Mouse (Mus musculus) thymus, postnatal 10 days (tissue): ENCODE data around the gene Phldb1.
A peak's percentile ranks its signal among the peaks of the same experiment; 100 is the strongest.

Source experiments
- DNase-seq, 2 experiments: peaks; one replicate each; pipeline ENCODE4 v3.0.0; 2021; ENCODE audit warnings: low spot score in 2 of 2

Phldb1 gene

GRCm38 (mm10) chr9:44708925-44709324, 26.1 kb downstream of the Phldb1 start:
- no peak for DNase-seq

DNA sequence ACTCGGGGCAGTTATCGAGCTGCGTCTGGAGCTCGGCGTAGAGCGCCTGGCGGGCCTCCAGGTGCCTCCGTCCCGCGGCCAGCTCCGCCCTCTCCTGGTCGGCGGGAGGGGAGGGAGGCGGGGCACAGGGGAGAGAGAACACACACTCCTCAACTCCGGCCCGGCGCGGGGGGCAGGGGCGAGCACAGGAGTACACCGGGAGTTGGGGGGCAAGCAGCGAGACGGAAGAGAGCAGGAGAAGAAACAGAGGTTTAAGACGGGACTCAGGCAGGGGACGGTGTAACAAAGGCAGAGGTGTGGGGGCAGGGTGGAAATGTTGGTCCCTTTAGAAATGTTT, 26.6 kb downstream of the Phldb1 start:
- DNase-seq, result peak; percentile 46 to 63

GRCm38 (mm10) chr9:44707749-44708428, 27.1 kb downstream of the Phldb1 start:
- no peak for DNase-seq

DNA sequence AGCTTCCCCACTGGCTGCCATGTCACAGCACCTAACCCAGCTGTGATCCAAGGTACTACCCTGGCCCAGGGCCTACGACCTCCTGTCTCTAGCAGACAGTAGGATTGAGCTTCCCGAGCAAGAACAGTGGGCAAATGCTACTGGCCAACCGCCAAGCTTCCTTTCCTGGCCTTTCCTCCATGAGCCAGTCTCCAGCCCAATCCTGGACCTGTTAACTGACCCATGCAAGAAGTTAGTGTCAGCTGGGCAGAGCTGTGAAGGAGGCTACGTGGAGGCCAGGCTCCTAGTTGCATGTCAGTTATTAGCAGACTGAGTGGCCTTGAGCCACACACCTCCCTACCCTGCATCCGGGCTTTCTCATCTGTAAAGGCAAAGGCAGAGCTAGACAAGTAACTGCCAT, 35.3 kb downstream of the Phldb1 start:
- no peak for DNase-seq

DNA sequence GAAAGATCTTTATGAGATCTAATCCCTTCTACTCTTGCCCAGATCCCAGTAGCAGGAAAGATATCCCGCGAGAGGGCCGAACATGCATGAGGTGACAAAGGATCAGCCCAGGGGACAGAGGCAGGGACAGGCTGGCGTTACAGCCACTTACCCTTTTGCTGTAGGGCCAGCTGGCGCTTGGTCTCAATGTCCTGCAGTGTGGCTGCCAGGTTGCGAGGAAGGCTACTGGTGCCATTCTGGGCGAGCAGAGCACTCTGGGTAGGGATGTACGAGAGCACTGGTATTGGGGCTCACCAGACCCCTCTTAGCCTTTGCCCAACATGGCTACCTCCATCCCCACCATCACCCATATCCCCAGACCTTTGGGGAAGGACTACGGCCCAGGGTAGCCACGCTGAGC, 35.8 kb downstream of the Phldb1 start:
- no peak for DNase-seq

DNA sequence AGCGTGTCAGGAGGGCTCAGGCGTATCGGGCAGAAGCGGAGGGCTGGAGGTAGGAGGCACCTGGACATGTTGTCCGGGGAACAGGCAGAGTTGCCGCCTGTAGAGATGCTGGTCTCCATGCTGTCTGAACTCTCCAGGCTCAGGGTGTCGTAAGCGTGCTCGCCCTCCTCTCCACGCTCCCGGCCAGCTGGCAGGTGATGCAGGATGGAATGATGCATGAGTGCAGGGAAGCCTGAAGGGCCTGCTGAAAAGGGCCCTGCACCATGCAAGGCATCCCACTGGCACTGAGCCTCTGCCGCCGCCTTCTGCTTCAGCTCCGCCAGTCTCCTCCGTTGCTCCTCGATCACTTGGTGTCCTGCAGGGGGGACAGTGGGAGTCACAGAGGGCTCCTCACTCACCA, 37.1 kb downstream of the Phldb1 start:
- no peak for DNase-seq

DNA sequence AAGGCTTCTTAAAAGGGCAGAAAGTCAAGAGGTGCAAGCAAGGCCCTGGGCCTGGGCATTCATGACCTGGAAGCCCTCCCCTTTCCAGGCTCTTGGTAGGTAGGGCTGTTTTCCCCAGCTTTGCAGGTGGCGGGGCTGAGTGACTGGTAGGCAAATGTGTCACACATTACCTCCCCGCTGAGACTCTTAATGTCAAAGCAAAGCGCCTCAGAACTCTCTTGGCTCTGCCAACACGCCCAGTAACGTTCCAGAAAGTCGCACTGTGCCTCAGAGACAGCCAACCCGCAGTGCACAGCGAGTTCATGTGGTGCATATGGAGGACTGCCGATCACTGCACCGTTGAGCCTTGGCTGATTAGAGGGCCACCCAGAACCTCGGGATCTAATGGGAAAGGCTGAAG, 41.9 kb downstream of the Phldb1 start:
- DNase-seq, result no peak

DNA sequence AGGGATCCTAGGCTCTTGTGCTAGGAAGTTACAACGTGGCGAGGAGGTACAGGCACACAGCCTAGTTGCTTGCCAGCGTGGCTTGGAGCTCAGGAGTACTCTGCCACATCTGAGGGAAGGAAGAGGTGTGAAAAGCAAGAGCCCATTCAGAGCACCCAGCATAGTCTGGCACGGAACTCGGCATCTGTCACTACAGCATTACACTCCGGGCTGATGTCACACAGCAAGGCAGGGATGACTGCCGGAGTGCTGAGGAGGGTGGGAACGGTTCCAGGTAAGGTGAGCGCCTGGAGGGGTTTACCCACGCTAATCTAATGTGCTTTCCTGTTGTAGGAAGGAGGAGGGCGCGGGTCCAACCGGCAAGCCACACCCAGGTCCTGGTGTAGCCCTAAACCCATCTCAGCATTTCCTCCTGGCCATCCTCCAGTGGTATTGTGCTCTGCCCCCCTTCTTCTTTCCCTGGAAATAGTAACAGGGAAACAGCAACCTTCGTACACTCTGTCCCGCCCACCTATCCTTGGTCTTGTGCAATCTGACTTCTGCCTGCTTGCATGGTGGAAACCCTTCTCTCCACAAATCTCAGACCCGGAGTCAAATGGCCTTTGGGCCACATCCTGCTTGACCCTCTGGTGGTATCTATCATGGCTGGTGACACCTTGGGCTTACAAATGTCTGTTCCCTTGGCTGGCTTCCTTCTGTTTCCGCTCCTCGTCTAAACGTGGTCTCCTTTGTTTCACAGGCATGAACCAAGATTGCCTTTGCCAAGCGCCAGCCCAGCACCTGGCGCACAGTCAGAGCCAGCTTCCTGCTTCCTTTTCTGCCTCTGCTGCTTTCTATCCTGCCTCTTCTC, 43.1 kb downstream of the Phldb1 start:
- peak; percentile 22 to 47 for DNase-seq

DNA sequence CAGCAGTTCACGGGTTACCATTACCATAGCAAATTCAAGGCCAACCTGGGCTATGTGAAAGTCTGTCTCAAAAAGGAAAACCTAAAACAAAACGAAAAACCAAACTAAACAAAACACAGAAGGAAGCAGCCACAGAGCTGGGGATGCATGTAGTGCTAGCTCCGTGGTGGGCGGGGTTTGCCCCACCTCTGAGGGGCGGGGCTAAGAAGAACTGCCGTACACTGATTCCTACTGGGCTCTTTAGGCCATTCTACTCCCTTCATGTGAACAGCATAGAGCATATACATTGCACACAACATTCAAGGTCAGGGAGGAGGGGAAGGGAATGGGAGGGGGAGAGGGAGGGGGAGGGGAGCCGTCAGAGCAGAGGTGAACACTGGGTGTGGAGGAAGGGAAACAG, 44.4 kb downstream of the Phldb1 start:
- peak in 1 of 2 experiments; percentile 32 for DNase-seq

DNA sequence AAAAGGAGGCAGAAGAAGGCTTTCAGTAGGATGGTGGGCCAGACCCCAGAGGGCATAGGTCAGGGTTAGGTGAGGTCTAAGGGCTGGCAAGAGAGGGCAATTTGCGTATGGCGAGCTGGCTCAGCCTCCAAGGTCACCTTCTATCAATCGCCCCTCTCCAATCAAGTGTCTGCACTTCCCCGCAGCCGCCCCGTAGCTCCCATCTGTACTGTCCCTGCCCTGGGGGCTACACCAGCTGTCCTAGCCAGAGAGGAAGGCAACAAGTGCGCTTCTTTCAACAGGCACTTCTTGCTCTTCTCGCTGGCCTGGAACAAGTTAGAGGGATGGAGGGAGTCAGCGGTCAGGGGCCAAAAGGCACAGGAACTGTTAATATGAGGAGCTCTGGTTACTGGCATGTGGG, 47.0 kb downstream of the Phldb1 start:
- DNase-seq, result no peak

DNA sequence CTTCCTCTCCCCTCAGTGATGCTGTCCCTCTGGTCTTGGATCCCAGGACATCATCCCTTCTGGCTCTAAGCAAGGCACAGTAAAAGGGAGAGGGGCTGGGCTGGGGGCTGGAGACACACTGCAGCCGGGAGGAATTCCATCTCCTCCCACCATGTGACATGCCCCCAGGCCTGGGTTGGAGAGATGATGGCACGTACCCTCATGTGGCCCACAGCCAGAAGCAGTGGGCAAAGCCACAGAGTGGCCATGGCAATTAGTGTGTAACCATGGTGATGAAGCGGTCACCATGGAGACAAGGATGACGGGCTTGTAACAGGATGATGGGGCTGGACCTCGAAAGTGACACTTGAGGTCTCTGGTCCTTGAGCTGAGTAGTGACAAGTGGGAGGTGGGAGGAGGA, 48.4 kb downstream of the Phldb1 start:
- no peak for DNase-seq

DNA sequence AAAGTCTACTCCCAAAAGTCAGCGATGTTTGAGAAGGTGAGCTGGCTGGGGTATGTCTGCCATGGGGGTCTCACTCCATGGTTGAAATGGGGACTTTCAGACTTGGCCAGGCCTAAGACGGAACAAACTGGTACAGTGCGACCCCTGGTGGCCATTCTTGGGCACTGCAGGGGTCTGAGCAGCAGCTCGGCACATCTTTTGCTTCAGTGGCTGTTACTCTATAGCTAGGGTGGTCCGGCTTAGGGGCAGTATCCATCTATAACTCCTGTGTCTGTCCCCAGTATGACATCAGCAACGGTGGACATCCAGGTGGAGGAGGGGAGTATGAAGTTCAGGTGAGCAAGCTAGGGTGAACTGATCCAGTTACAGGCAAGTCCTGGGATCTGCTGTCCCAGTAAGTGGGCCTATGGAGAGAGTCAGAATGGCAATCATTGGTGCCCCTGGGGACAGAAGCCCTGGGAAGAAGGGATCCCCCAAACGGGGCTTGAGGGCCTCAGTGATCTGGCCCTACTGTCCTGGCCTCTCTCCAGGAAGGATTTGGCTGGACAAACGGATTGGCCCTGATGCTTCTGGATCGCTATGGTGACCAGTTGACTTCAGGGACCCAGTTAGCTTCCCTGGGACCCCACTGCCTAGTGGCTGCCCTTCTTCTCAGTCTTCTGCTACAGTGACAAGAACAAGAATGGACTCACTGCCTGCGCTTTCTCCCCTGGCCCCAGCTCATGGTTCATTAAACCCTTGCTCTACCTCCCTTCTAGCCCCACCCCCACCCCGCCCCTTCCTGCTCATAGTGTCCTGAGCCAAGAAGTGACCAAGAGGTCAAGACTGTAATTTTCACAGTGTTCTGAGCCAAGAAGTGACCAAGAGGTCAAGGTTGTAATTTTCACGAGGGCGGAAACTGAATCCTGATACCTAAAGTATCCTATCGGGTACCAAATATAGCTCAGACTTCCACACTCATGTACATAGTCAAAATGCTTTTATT, 49.4 kb downstream of the Phldb1 start:
- DNase-seq, result peak; percentile 45 to 79

DNA sequence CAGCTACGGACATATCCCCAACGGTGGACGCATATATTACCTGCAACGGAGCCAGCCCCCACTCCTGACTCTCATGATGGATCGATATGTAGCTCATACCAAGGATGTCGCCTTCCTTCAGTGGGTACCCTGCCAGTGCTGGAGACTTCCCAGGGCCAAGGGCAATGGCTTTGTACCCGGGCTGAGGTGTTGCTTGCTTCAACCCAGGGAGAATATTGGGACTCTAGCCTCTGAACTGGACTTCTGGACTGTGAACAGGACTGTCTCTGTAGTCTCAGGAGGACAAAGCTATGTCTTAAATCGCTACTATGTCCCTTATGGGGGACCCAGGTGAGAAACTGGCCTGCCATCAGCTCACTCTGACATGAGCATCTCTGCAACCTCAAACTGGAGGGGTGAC, 52.0 kb downstream of the Phldb1 start:
- no peak for DNase-seq

DNA sequence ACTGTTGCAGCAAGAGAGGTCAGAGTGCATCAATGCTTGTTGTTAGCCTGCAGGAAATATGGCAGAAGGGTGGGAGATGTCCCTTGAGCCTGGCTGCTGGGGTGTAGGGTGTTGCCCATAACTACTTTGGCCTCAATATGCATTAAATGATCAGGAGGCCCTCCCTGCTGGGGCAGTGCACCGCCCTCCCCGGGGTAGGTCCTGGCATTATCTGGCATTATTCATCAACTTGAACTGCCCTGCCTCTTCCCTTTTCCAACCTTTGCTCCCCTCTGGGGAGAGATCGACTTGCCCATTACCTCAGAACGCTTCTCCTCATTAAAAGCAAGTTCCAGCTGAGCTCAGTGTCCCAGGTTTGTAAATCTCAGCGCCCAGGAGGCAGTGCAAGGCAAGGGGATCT, 55.4 kb downstream of the Phldb1 start:
- DNase-seq, result no peak

DNA sequence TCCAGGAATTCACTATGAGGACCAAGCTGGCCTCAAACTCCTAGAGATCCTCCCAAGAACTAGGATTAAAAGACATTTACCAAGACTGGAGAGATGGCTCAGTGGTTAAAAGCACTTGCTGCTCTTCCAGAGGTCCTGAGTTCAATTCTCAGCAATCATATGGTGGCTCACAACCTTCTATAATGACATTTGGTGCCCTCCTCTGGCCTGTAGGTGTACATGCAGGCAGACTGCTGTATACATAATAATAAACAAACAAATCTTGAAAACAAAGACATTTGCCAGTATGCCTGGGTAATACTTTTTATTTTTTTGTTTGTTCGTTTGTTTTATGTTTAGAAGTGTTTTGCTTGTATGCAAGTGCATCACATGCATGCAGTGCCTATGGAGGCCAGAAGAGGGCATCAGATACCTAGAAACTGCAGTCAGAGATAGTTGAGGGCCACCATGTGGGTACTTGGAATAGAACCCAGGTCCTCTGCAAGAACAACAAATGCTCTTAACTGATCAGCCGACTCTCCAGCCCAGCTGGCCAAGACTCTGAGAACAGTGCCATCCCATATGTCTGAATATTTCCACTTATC, 56.6 kb downstream of the Phldb1 start:
- no peak for DNase-seq

- no peak for DNase-seq
Observed at GRCm38 (mm10) chr9:44673005-44673404, 62.0 kb downstream of the Phldb1 start, which contains the start of gene Treh. Gene Treh (plus strand): TSS chr9:44673233.

DNA sequence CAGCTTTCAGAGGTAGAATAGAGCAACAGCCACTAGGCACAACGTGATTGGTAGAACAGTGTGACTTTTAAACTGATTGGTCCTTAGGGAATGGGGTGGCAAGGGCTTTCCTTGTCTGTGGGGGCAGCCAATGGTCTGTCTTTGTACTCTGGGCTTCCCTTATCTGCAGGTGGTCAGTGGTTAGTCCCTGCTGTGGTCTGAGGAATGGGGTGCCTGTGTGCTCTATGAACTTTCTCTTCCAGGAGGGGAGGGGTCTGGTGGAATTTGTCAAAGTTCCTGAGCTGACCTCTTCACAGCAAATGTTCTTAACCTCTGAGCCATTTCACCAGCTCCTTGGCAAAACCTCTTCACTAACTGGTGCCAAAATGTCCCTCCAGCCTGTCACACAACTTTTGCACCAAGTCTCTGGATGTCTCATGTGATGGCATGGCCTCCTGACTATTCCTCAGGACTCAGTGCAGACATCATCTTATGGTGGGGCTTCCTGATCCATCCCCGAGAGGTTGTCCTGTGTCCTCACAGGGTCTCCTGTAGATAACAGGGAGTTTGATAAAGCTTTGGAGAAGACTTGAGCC, 62.6 kb downstream of the Phldb1 start:
- DNase-seq, result no peak

DNA sequence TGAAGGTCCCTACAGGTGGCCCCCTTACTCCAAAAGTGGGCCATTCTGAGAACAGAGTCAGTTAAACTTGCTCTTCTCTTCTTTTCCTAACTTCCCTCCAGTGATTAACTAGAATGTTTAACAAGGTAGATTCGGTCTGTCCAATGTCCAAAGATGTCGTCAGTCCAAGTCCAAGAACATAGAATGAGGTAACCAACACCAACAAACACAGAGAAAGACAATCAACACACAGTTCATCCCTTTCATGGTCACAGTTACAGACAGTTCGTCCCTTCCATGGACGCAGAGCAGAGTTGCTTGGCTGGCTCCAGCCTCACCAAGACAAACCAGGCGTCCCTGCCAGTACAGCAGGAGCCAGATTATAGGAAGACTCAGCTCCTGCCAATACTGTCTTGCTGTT, 63.6 kb downstream of the Phldb1 start:
- DNase-seq, result no peak

- no peak for DNase-seq
Observed at GRCm38 (mm10) chr9:44663706-44664105, 71.3 kb downstream of the Phldb1 start.

GRCm38 (mm10) chr9:44655098-44656066, 79.6 kb downstream of the Phldb1 start:
- DNase-seq, result peak in 1 of 2 experiments; percentile 60
